Mouse (Mus musculus) kidney, postnatal 36 days (tissue): Measurements from ENCODE around the gene Kcnab3.

Source experiments
- DNase-seq, 2 experiments: peaks; one replicate each; pipeline ENCODE4 v3.0.0; 2021 to 2022; ENCODE audit warnings: mixed read lengths in 2 of 2

Gene Kcnab3

GRCm38 (mm10) chr11:69332713-69333253 is 6.7 kb downstream of the Kcnab3 start:
- no peak for DNase-seq

GRCm38 (mm10) chr11:69333922-69334321 is 7.9 kb downstream of the Kcnab3 start:
- no peak for DNase-seq

- DNase-seq, result no peak
Observed at GRCm38 (mm10) chr11:69334796-69335195, 8.7 kb downstream of the Kcnab3 start.

GRCm38 (mm10) chr11:69340161-69341131 is 14.4 kb downstream of the Kcnab3 start, which contains the start of gene Rnf227:
TSS of gene Rnf227 (plus strand) at chr11:69340461.
- DNase-seq, result peak; percentile 37 to 78

- no peak for DNase-seq
Observed at GRCm38 (mm10) chr11:69346441-69346840, 20.4 kb downstream of the Kcnab3 start.

- DNase-seq, result no peak
Observed at GRCm38 (mm10) chr11:69356544-69356943, 30.5 kb downstream of the Kcnab3 start.

GRCm38 (mm10) chr11:69357690-69358089 is 31.6 kb downstream of the Kcnab3 start:
- no peak for DNase-seq

- no peak for DNase-seq
Observed at GRCm38 (mm10) chr11:69362021-69362420, 36.0 kb downstream of the Kcnab3 start.

- peak in 1 of 2 experiments; percentile 20 for DNase-seq
Observed at GRCm38 (mm10) chr11:69362479-69362878, 36.4 kb downstream of the Kcnab3 start.

GRCm38 (mm10) chr11:69364376-69364775 is 38.3 kb downstream of the Kcnab3 start:
- DNase-seq, result peak; percentile 62 to 82

- DNase-seq, result peak; percentile 98 to 99
Observed at GRCm38 (mm10) chr11:69364910-69365309, 38.9 kb downstream of the Kcnab3 start.

GRCm38 (mm10) chr11:69365722-69366121 is 39.7 kb downstream of the Kcnab3 start:
- no peak for DNase-seq

- DNase-seq, result peak; percentile 98 to 99
Observed at GRCm38 (mm10) chr11:69366157-69366854, 40.2 kb downstream of the Kcnab3 start.

GRCm38 (mm10) chr11:69366855-69367615 is 41.0 kb downstream of the Kcnab3 start:
- DNase-seq, result peak in 1 of 2 experiments; percentile 35

GRCm38 (mm10) chr11:69367616-69368355 is 41.7 kb downstream of the Kcnab3 start:
- DNase-seq, result peak; percentile 45 to 69

- DNase-seq, result peak; percentile 38 to 77
Observed at GRCm38 (mm10) chr11:69368356-69369214, 42.5 kb downstream of the Kcnab3 start.

- no peak for DNase-seq
Observed at GRCm38 (mm10) chr11:69369215-69369989, 43.3 kb downstream of the Kcnab3 start, which contains the start of gene Chd3. TSS of gene Chd3 (minus strand) at chr11:69369406.

GRCm38 (mm10) chr11:69369990-69370816 is 44.1 kb downstream of the Kcnab3 start:
- DNase-seq, result no peak

GRCm38 (mm10) chr11:69370817-69371215 is 44.8 kb downstream of the Kcnab3 start:
- DNase-seq, result no peak
